Mouse (Mus musculus) midbrain, embryonic 16.5 days (tissue): Measurements from ENCODE around the gene B020004J07Rik. TPM values are rescaled to one million over a fixed set of nuclear protein-coding genes. Genes with fewer than 3 reads are reported as not detected.
"Not testable (repeated sequence)": the region's sequence is repeated elsewhere in the genome, so short reads cannot be mapped to it uniquely, and the experiment has no call there.

Experiments
- ATAC-seq: fragments of 200-750 bp; cut with Nextera tagmentation; 2 replicates; pipeline ENCODE4 v1.8.0; 2017; ENCODE audit warnings: moderate TSS enrichment
- H3K27ac ChIP-seq: fragments of 300-500 bp; sonication (generic); 2 replicates; pipeline ENCODE4 v1.5.1; 2014; ENCODE audit warnings: mild to moderate bottlenecking, low read length, mixed read lengths
- H3K27me3 ChIP-seq: fragments of 300-500 bp; sonication (generic); 2 replicates; pipeline ENCODE4 v1.6.1; 2014; ENCODE audit warnings: low read depth, low read length, mixed read lengths; ENCODE audit not compliant: control insufficient read depth, insufficient read depth
- H3K36me3 ChIP-seq: fragments of 300-500 bp; sonication (generic); 2 replicates; pipeline ENCODE4 v1.6.1; 2014; ENCODE audit warnings: mild to moderate bottlenecking, low read length, moderate library complexity, mixed read lengths; ENCODE audit not compliant: control insufficient read depth, insufficient read depth
- H3K4me1 ChIP-seq: fragments of 300-500 bp; sonication (generic); 2 replicates; pipeline ENCODE4 v1.6.1; 2014; ENCODE audit warnings: mild to moderate bottlenecking, low read length, mixed read lengths; ENCODE audit not compliant: control insufficient read depth, insufficient read depth
- H3K4me2 ChIP-seq: fragments of 300-500 bp; sonication (generic); 2 replicates; pipeline ENCODE4 v1.6.1; 2014; ENCODE audit warnings: mild to moderate bottlenecking, low read length, mixed read lengths
- H3K4me3 ChIP-seq: fragments of 300-500 bp; sonication (generic); 2 replicates; pipeline ENCODE4 v1.5.1; 2014; ENCODE audit warnings: low read depth, mild to moderate bottlenecking, low read length, moderate library complexity, mixed read lengths
- H3K9ac ChIP-seq: fragments of 300-500 bp; sonication (generic); 2 replicates; pipeline ENCODE4 v1.6.1; 2014; ENCODE audit warnings: low read depth, low read length, mixed read lengths
- H3K9me3 ChIP-seq: fragments of 300-500 bp; sonication (generic); replicated peaks from 2 replicates; pipeline ENCODE4 v1.6.1; 2014; ENCODE audit warnings: mild to moderate bottlenecking, low read length, mixed read lengths; ENCODE audit not compliant: control insufficient read depth, poor library complexity, severe bottlenecking
- WGBS: fragments of 180-500 bp; shearing (Covaris S2); extraction: QIAGEN DNeasy Blood & Tissue Kit; methylation state at CpG from one replicate; pipeline ENCODE4 v1.1.7; 2014; 5-methylcytosine and 5-hydroxymethylcytosine counted together
- polyA plus RNA-seq: library from polyadenylated mRNA; unstranded; fragments of >200 nt; fragmentation: Nextera tagmentation; extraction: Ambion mirVana; gene quantifications from 2 replicates; pipeline ENCODE4 v1.2.1, GENCODE M21; 2015

The B020004J07Rik gene
- not detected in 2 replicates for polyA plus RNA-seq

DNA sequence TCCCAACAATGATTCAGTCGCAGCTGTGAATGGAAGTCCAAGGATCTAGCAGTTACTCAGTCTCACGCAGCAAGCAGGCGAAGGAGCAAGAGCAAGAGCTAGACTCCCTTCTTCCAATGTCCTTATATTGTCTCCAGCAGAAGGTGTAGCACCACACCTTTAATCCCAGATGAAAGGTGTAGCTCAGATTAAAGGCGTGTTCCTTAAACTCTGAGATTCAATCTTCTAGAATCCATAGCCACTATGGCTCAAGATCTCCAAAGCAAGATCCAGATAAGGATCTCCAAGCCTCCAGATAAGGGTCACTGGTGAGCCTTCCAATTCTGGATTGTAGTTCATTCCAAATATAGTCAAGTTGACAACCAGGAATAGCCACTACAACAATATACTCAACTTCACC, at the start of gene B020004J07Rik:
Gene B020004J07Rik, minus strand, starts transcription at position 101 of the 400 bp plus-strand sequence.
- not testable (repeated sequence) for H3K27me3 ChIP-seq, H3K4me1 ChIP-seq, H3K4me3 ChIP-seq, H3K9me3 ChIP-seq, H3K9ac ChIP-seq, H3K4me2 ChIP-seq, H3K27ac ChIP-seq, H3K36me3 ChIP-seq, ATAC-seq
- WGBS, result 93% methylated on average over 3 of the region's 4 CpGs

DNA sequence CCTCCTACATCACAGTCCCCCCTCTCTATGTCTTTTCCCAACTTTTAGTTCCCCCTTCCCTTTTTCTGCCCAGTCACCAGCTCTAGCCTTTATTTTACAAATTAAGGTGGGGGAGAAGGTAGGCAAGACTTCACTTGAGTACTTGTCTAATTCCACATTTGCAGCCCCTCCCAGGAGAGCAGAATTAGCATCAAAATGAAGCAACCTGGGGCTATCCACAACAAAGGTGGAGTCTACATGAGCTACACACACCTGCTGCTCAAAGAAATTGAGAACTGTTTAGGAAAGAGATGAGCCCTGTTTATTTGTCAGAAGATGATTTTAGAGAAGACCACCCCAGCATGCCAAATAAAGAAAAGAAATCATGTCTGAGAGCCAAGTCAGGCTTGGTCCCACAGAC, 45.6 kb upstream of the B020004J07Rik start:
- H3K9ac ChIP-seq, result no peak overlapping the region
- ATAC-seq, result no peak
- no peaks in the 10 kb centered on the region for H3K36me3 ChIP-seq
- no peak overlapping the region for H3K4me2 ChIP-seq
- H3K9me3 ChIP-seq, result no peaks in the 10 kb centered on the region
- H3K27ac ChIP-seq, result no peak overlapping the region
- no peaks in the 10 kb centered on the region for H3K4me1 ChIP-seq
- no peak overlapping the region for H3K4me3 ChIP-seq
- no peaks in the 10 kb centered on the region for H3K27me3 ChIP-seq

DNA sequence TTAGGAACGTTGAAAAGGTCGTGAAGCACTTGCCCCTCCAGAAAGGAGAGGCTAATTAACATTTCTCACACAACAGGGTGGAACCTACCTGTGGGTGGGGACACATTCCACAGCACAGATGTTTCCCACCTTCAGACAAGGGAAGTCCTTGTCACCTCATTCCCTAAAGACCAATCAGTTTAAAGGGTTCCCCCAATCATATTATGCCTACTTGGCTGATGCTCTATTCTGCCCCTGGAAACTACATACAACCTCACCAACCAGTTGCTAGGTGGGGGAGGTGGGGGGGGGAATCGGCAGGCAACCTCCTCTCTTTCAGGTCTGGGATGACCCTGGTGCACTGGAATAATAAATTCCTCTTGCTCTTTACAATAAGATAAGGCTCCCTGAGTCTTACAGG, 39.8 kb upstream of the B020004J07Rik start:
- no peak overlapping the region for H3K9ac ChIP-seq
- no peaks in the 10 kb centered on the region for H3K27me3 ChIP-seq
- H3K36me3 ChIP-seq, result no peaks in the 10 kb centered on the region
- no peak overlapping the region for H3K4me2 ChIP-seq
- H3K9me3 ChIP-seq, result no peaks in the 10 kb centered on the region
- no peak overlapping the region for H3K4me3 ChIP-seq
- 39% methylated on average over 3 of the region's 3 CpGs for WGBS
- H3K27ac ChIP-seq, result no peak overlapping the region
- no peak for ATAC-seq
- no peaks in the 10 kb centered on the region for H3K4me1 ChIP-seq

DNA sequence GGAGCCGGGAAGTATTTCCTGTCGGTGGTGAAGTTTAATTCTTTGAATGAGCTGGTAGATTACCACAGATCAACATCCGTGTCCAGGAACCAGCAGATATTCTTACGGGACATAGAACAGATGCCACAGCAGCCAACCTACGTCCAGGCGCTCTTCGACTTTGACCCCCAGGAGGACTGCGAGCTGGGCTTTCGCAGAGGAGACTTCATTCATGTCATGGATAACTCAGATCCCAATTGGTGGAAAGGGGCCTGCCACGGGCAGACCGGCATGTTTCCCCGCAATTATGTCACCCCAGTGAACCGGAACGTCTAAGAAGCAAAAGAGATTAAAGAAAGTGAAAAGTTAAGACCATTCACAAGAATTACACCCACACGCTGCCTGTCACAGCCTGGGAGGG, 31.9 kb upstream of the B020004J07Rik start:
- not testable (repeated sequence) for ATAC-seq, H3K4me2 ChIP-seq, H3K36me3 ChIP-seq, H3K4me1 ChIP-seq, H3K9ac ChIP-seq, H3K27ac ChIP-seq, H3K27me3 ChIP-seq, H3K9me3 ChIP-seq, H3K4me3 ChIP-seq
- WGBS, result 84% methylated on average over 15 of the region's 15 CpGs

DNA sequence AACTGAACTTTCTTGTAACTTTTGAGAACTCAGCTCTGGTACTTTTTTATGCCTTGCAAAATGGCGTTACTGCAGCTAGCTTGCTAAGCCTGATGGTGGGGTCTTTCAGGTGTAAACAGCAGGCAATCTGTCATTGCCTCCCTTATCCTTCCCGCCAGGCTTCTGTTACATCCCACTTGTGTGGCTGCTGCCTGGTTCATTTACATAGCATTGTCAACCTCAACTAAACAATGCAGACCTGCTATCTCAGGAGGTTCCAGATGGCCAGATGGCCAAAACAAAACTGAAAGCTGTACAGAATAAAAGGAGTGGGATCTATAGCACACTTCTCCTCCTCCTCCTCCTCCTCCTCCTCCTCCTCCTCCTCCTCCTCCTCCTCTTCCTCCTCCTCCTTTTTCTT, 28.2 kb upstream of the B020004J07Rik start:
- 78% methylated on average over 2 of the region's 2 CpGs for WGBS

DNA sequence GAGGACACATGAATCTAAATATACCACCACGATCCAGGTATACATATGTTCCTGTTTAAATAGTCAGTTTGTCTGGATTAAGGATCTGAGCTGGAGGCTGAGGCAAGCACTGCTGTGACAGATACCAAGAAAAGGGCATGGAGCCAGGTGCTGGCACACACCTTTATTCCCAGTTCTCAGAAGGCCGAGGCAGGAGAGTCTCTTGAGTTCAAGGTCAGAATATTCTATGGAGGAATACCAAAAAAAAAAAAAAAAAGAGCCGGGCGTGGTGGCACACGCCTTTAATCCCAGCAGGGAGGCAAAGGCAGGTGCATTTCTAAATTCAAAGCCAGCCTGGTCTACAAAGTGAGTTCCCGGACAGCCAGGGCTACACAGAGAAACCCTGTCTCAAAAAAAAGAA, 18.5 kb upstream of the B020004J07Rik start:
- Histone ChIP-seq H3K4me1 (no peaks in the 10 kb centered on the region), H3K9ac (no peak overlapping the region), H3K4me2 (no peak overlapping the region), H3K9me3 (no peaks in the 10 kb centered on the region), H3K36me3 (no peaks in the 10 kb centered on the region), H3K27me3 (no peaks in the 10 kb centered on the region), H3K27ac (no peak overlapping the region), H3K4me3 (no peak overlapping the region)
- no peak for ATAC-seq
- 86% methylated on average over 4 of the region's 6 CpGs for WGBS

More for the DNA sequence above, 28.2 kb upstream of the B020004J07Rik start:
- H3K4me3 ChIP-seq, H3K27ac ChIP-seq, H3K27me3 ChIP-seq, H3K9ac ChIP-seq, H3K36me3 ChIP-seq, H3K9me3 ChIP-seq, ATAC-seq, H3K4me1 ChIP-seq, H3K4me2 ChIP-seq: not testable (repeated sequence)

- Histone ChIP-seq H3K27me3 (no peaks in the 10 kb centered on the region), H3K4me2 (no peak overlapping the region), H3K4me1 (no peaks in the 10 kb centered on the region), H3K9me3 (no peaks in the 10 kb centered on the region), H3K36me3 (no peaks in the 10 kb centered on the region), H3K27ac (no peak overlapping the region), H3K4me3 (no peak overlapping the region), H3K9ac (no peak overlapping the region)
- 48% methylated on average over 6 of the region's 6 CpGs for WGBS
- ATAC-seq, result no peak
Observed at GRCm38 (mm10) chr4:101860873-101861272, 17.1 kb upstream of the B020004J07Rik start.

- no peak for ATAC-seq
- H3K9me3 ChIP-seq, result peaks cover 8% of the 10 kb centered on the region; the same call in 1 of the 2 replicates
- H3K4me1 ChIP-seq, result no peaks in the 10 kb centered on the region
- 60% methylated on average over 2 of the region's 2 CpGs for WGBS
- H3K4me3 ChIP-seq, result no peak overlapping the region
- H3K27me3 ChIP-seq, result no peaks in the 10 kb centered on the region
- no peak overlapping the region for H3K27ac ChIP-seq
- H3K36me3 ChIP-seq, result no peaks in the 10 kb centered on the region
- no peak overlapping the region for H3K9ac ChIP-seq
- H3K4me2 ChIP-seq, result no peak overlapping the region
Observed at GRCm38 (mm10) chr4:101850908-101851307, 7.1 kb upstream of the B020004J07Rik start.
